Comparison of ENCODE assay signal across 7 mouse cellular contexts in the genomic region with DNA sequence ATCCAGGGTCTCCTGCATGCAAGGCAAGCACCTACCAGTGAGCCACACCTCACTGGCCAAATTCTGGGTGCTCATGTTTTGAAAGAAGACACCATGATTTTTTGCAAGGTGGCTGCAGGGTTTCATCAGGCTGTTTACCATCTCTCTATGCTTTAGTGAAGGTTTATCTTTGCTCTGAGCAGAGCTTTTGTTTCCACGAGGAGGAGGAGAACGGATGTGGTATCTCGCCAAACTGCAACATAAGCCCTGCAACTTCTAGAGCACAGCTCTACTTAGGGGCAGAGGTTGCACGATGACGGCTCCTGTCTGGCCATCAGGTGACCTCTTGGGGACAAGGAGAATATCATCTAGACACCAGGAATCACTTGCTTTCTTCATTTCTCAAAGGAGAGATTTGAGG.
"Had no signal": no experiment of that assay in that cellular context is flagged by ENCODE, and none has a peak within 500 bp of the region (broad histone marks: within the 10 kb centered on the region; RNA-seq: fewer than 3 reads in every experiment).

No protein-coding gene starts in this region.

- DNase-seq: kidney, adult 8-10 months; kidney, postnatal 25 days; liver; lung, adult 18-20 months; lung, postnatal 36 days; midbrain, embryonic 14.5 days; retina, postnatal 1 day had no signal
